Mouse (Mus musculus): Measurements from ENCODE around the gene Agl. TPM values are rescaled to one million over a fixed set of nuclear protein-coding genes. Genes with fewer than 3 reads are reported as not detected.
A peak's percentile ranks its signal among the peaks of the same experiment; 100 is the strongest.

The Agl gene
- polyA plus RNA-seq, 1 experiment from 2014 or later = 50.3 TPM

- 21% methylated on average over 21 of the region's 21 CpGs for WGBS
- peak; percentile 63 for ATAC-seq (ENCODE audit: insufficient number of reproducible peaks, low FRiP score)
- Histone ChIP-seq H3K27ac (ENCODE audit: poor library complexity, severe bottlenecking) (no peak overlapping the region), H3K9ac (peak overlapping the region; percentile 62; the same call in 1 of the 2 replicates), H3K27me3 (replicated peaks) (no peaks in the 10 kb centered on the region), H3K9me3 (replicated peaks) (no peaks in the 10 kb centered on the region), H3K4me3 (peak overlapping the region; percentile 41), H3K4me1 (replicated peaks) (peaks cover 3% of the 10 kb centered on the region; the same call in 1 of the 2 replicates), H3K4me2 (peak overlapping the region; percentile 67), H3K36me3 (no peaks in the 10 kb centered on the region)
These were observed 28.1 kb upstream of the Agl start for GRCm38 (mm10) chr3:116835770-116836680.

- Histone ChIP-seq H3K27ac (ENCODE audit: poor library complexity, severe bottlenecking) (no peak overlapping the region), H3K4me3 (peak overlapping the region; percentile 41), H3K4me1 (replicated peaks) (peaks cover 3% of the 10 kb centered on the region; the same call in 1 of the 2 replicates), H3K27me3 (replicated peaks) (no peaks in the 10 kb centered on the region), H3K4me2 (peak overlapping the region; percentile 67), H3K9ac (no peak overlapping the region), H3K36me3 (no peaks in the 10 kb centered on the region), H3K9me3 (replicated peaks) (no peaks in the 10 kb centered on the region)
- ATAC-seq (ENCODE audit: insufficient number of reproducible peaks, low FRiP score) = no peak
- 71% methylated on average over 4 of the region's 4 CpGs for WGBS
These were observed 27.4 kb upstream of the Agl start for GRCm38 (mm10) chr3:116835350-116835749.

GRCm38 (mm10) chr3:116834241-116834640 lies 26.3 kb upstream of the Agl start:
- H3K4me1 ChIP-seq (replicated peaks) = peaks cover 3% of the 10 kb centered on the region; the same call in 1 of the 2 replicates
- H3K36me3 ChIP-seq = no peaks in the 10 kb centered on the region
- no peak overlapping the region for H3K4me3 ChIP-seq
- WGBS = 86% methylated on average over 6 of the region's 6 CpGs
- no peaks in the 10 kb centered on the region for H3K9me3 ChIP-seq (replicated peaks)
- H3K4me2 ChIP-seq = no peak overlapping the region
- ATAC-seq (ENCODE audit: insufficient number of reproducible peaks, low FRiP score) = no peak
- H3K27me3 ChIP-seq (replicated peaks) = no peaks in the 10 kb centered on the region
- H3K9ac ChIP-seq = no peak overlapping the region
- H3K27ac ChIP-seq (ENCODE audit: poor library complexity, severe bottlenecking) = no peak overlapping the region

DNA sequence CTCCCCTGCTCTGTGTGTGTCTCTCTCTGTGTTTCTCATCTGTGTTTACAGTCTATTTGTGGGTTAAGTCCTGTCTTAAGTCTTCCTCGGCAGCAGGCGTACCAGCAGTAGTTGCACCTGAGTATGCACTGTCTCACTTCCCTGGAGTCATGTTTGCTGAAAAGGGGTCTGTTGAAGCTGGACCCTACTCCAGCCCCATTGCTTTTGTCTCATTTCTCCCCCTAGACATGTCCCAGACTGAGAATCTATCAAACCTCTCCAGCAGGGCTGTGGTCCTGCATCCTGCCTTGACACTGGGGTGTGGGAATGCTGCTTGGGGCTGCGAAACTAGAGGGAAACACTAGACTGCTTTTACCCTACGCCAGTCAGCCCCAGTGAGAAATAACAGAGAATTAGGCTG lies 25.5 kb upstream of the Agl start:
- WGBS = 71% methylated on average over 4 of the region's 4 CpGs
- Histone ChIP-seq H3K4me1 (replicated peaks) (peaks cover 3% of the 10 kb centered on the region; the same call in 1 of the 2 replicates), H3K27ac (ENCODE audit: poor library complexity, severe bottlenecking) (no peak overlapping the region), H3K4me2 (no peak overlapping the region), H3K36me3 (no peaks in the 10 kb centered on the region), H3K9ac (no peak overlapping the region), H3K27me3 (replicated peaks) (no peaks in the 10 kb centered on the region), H3K9me3 (replicated peaks) (no peaks in the 10 kb centered on the region), H3K4me3 (no peak overlapping the region)
- ATAC-seq (ENCODE audit: insufficient number of reproducible peaks, low FRiP score) = no peak

DNA sequence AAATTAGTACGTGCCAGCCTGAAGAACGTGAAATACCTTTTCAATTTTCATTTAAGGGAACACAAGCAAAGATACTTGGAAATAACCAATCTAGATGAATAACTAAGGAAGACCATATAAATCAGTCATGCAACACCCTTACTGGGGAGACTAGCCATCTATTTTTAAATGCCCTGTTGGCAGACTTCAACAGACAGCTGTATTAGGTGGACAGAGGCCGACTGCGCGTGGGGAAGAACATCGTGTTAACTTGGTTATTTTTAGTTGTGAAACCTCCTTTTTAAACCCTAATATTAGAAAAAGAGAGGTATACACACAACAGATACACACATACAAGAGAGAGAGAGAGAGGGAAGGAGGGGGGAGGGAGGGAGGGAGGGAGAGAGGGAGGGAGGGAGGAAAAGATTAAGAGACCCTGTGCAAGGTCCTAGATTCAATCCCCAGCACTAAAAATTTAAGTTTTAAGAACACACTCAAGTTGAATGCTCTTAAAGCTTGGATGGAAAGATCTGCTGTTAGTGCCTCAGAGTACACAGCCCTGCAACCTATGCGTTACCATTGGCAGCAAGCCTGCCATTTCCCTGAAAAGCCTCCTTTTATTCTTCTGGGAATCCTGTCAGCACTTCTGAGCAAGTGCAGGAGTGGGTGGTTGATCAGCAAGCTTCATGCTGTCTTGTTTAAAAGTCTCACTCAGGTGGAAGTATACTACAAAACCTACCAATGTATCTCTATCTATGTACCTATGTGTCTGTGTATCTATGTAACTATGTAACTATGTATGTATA lies 24.8 kb upstream of the Agl start:
- Histone ChIP-seq H3K27me3 (replicated peaks) (no peaks in the 10 kb centered on the region), H3K4me3 (no peak overlapping the region), H3K9me3 (replicated peaks) (no peaks in the 10 kb centered on the region), H3K36me3 (no peaks in the 10 kb centered on the region), H3K27ac (ENCODE audit: poor library complexity, severe bottlenecking) (peak overlapping the region; percentile 41), H3K4me2 (peak overlapping the region; percentile 15; the same call in 1 of the 2 replicates), H3K4me1 (replicated peaks) (peaks cover 3% of the 10 kb centered on the region; the same call in 1 of the 2 replicates), H3K9ac (no peak overlapping the region)
- 58% methylated on average over 7 of the region's 7 CpGs for WGBS
- ATAC-seq (ENCODE audit: insufficient number of reproducible peaks, low FRiP score) = no peak

DNA sequence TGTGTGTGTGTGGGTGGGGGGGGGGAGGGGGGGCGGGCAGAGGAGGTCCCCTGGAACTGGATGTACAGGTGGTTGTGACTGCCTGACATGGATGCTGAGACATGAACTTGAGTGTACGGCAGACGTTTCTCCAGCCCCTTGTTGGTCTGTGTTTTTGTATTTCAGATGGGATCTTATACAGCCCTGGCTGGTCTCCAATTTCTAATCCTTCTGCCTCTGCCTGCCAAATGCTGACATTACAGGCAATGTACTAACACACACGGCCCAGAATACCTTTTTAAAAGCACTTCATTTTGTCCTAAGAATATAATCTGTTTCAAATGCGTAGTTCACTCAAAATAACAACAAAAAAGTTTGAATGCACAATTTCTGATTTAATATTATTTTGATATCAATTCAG lies 23.4 kb upstream of the Agl start:
- peaks cover 3% of the 10 kb centered on the region; the same call in 1 of the 2 replicates for H3K4me1 ChIP-seq (replicated peaks)
- no peak overlapping the region for H3K4me3 ChIP-seq
- H3K4me2 ChIP-seq = no peak overlapping the region
- ATAC-seq (ENCODE audit: insufficient number of reproducible peaks, low FRiP score) = no peak
- H3K27me3 ChIP-seq (replicated peaks) = no peaks in the 10 kb centered on the region
- H3K27ac ChIP-seq (ENCODE audit: poor library complexity, severe bottlenecking) = no peak overlapping the region
- H3K9ac ChIP-seq = no peak overlapping the region
- 74% methylated on average over 5 of the region's 5 CpGs for WGBS
- no peaks in the 10 kb centered on the region for H3K36me3 ChIP-seq
- H3K9me3 ChIP-seq (replicated peaks) = peaks cover under 1% of the 10 kb centered on the region; the same call in 1 of the 2 replicates

DNA sequence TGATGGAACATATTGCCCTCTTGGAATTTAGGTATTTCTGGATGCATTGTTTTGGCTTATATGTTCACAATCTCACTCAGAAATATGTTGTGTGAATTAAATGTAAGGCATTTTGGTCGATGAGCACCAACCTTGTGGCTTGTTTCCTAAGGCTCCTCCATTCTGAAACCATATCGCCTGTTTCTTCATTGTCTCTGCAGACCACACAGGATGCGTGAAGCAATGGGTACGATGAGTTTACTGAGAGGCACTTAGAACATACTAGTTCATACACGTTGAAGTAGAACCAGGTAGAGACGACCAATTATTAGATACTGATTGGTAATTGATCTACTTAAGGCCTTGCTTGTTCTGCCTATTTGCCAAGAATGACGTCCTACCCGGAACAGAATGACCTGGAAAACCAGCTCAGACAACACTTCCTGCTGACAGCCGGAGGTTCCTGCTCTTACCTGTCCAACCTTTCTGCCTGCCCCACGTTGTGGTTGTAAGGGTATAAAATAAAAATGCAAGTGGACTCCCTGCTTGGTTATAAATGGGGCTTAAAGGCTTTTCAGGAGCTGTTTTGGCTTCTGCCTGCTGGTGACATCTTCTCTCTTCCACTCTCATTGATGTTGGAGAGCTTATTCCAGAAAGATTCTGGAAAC lies 21.4 kb upstream of the Agl start:
- peaks cover 5% of the 10 kb centered on the region; the same call in 1 of the 2 replicates for H3K9me3 ChIP-seq (replicated peaks)
- H3K36me3 ChIP-seq = no peaks in the 10 kb centered on the region
- H3K9ac ChIP-seq = no peak overlapping the region
- no peak overlapping the region for H3K27ac ChIP-seq (ENCODE audit: poor library complexity, severe bottlenecking)
- WGBS = 86% methylated on average over 10 of the region's 10 CpGs
- no peak for ATAC-seq (ENCODE audit: insufficient number of reproducible peaks, low FRiP score)
- no peak overlapping the region for H3K4me3 ChIP-seq
- H3K4me2 ChIP-seq = no peak overlapping the region
- no peaks in the 10 kb centered on the region for H3K27me3 ChIP-seq (replicated peaks)
- peaks cover 3% of the 10 kb centered on the region; the same call in 1 of the 2 replicates for H3K4me1 ChIP-seq (replicated peaks)

GRCm38 (mm10) chr3:116826471-116827215 lies 18.7 kb upstream of the Agl start:
- no peak overlapping the region for H3K27ac ChIP-seq (ENCODE audit: poor library complexity, severe bottlenecking)
- 67% methylated on average over 4 of the region's 4 CpGs for WGBS
- H3K4me1 ChIP-seq (replicated peaks) = no peaks in the 10 kb centered on the region
- H3K36me3 ChIP-seq = no peaks in the 10 kb centered on the region
- H3K4me2 ChIP-seq = no peak overlapping the region
- H3K4me3 ChIP-seq = no peak overlapping the region
- peaks cover 5% of the 10 kb centered on the region; the same call in 1 of the 2 replicates for H3K9me3 ChIP-seq (replicated peaks)
- H3K27me3 ChIP-seq (replicated peaks) = no peaks in the 10 kb centered on the region
- no peak overlapping the region for H3K9ac ChIP-seq
- ATAC-seq (ENCODE audit: insufficient number of reproducible peaks, low FRiP score) = no peak

DNA sequence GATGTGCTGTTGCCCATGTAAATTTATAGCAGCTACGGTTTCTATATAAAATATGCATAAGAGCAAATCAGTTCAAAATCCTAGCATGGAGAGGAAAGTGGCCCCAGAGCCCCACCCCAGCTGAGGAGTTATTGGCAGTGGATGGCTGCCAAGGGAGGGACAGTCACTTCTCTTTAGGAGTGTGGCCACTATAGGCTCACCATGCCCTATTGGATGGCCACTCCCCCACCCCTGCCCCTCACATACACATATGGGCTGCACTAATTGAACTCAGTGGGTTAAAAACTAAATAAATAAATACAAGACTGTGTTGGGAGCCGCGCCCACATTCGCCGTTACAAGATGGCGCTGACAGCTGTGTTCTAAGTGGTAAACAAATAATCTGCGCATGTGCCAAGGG lies 9.3 kb upstream of the Agl start:
- no peaks in the 10 kb centered on the region for H3K27me3 ChIP-seq (replicated peaks)
- no peaks in the 10 kb centered on the region for H3K36me3 ChIP-seq
- no peak overlapping the region for H3K9ac ChIP-seq
- no peak overlapping the region for H3K27ac ChIP-seq (ENCODE audit: poor library complexity, severe bottlenecking)
- H3K4me1 ChIP-seq (replicated peaks) = peaks cover 11% of the 10 kb centered on the region; the same call in 1 of the 2 replicates
- no peaks in the 10 kb centered on the region for H3K9me3 ChIP-seq (replicated peaks)
- ATAC-seq (ENCODE audit: insufficient number of reproducible peaks, low FRiP score) = no peak
- H3K4me2 ChIP-seq = no peak overlapping the region
- WGBS = 96% methylated on average over 7 of the region's 7 CpGs
- H3K4me3 ChIP-seq = no peak overlapping the region

DNA sequence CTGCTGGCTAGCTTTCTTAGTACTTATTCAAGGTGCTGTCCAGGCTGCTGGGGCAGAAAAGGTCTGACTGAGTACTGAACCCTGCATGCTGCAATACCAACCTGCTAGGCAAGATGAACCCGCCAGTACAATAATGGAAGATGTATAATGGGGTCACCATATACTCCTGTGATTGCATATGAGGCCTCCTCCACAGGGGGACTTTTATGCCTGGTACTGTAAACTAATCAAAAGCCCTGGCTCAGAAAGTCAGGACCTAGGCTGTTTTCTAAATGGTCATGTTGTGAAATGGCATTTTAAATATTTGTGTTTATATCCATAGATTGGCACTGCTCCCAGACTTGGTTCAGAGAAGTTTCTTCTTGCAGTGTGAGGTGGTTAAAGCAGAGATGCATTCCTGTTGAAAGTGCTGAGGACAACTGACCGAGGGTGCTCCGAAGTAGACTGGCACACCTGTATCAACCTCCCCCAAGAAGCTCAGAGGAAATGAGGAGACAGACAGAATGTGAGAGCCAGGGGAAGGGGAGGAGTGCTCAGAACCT lies 8.8 kb upstream of the Agl start:
- Histone ChIP-seq H3K9ac (no peak overlapping the region), H3K27me3 (replicated peaks) (no peaks in the 10 kb centered on the region), H3K4me2 (no peak overlapping the region), H3K9me3 (replicated peaks) (no peaks in the 10 kb centered on the region), H3K4me1 (replicated peaks) (peaks cover 11% of the 10 kb centered on the region; the same call in 1 of the 2 replicates), H3K27ac (ENCODE audit: poor library complexity, severe bottlenecking) (no peak overlapping the region), H3K4me3 (no peak overlapping the region), H3K36me3 (no peaks in the 10 kb centered on the region)
- ATAC-seq (ENCODE audit: insufficient number of reproducible peaks, low FRiP score) = no peak
- WGBS = 84% methylated on average over 3 of the region's 3 CpGs
